Mouse (Mus musculus) forebrain, embryonic 13.5 days (tissue): ENCODE results near the gene Rita1. TPM values are rescaled to one million over a fixed set of nuclear protein-coding genes. Genes with fewer than 3 reads are reported as not detected.

Experiments used
- ATAC-seq: fragments of 200-750 bp; cut with Nextera tagmentation; 2 replicates; pipeline ENCODE4 v1.8.0; 2017
- H3K27ac ChIP-seq: fragments of 300-500 bp; sonication (generic); 2 replicates; pipeline ENCODE4 v1.5.1; 2015; ENCODE audit warnings: inconsistent platforms, mild to moderate bottlenecking, moderate library complexity
- H3K27me3 ChIP-seq: fragments of 300-500 bp; sonication (generic); 2 replicates; pipeline ENCODE4 v1.6.1; 2015; ENCODE audit warnings: mild to moderate bottlenecking, inconsistent platforms
- H3K36me3 ChIP-seq: fragments of 300-500 bp; sonication (generic); 2 replicates; pipeline ENCODE4 v1.6.1; 2015; ENCODE audit warnings: mild to moderate bottlenecking, inconsistent platforms; ENCODE audit not compliant: poor library complexity, severe bottlenecking
- H3K4me1 ChIP-seq: fragments of 300-500 bp; sonication (generic); 2 replicates; pipeline ENCODE4 v1.6.1; 2015; ENCODE audit warnings: inconsistent platforms
- H3K4me2 ChIP-seq: fragments of 300-500 bp; sonication (generic); 2 replicates; pipeline ENCODE4 v1.6.1; 2015; ENCODE audit warnings: inconsistent platforms, mild to moderate bottlenecking, moderate library complexity
- H3K4me3 ChIP-seq: fragments of 300-500 bp; sonication (generic); 2 replicates; pipeline ENCODE4 v1.5.1; 2015; ENCODE audit warnings: mild to moderate bottlenecking, inconsistent platforms
- H3K9ac ChIP-seq: fragments of 300-500 bp; sonication (generic); 2 replicates; pipeline ENCODE4 v1.6.1; 2015; ENCODE audit warnings: mild to moderate bottlenecking, inconsistent platforms
- H3K9me3 ChIP-seq: fragments of 300-500 bp; sonication (generic); replicated peaks from 2 replicates; pipeline ENCODE4 v1.6.1; 2016; ENCODE audit warnings: inconsistent platforms
- WGBS: fragments of 180-500 bp; shearing (Covaris S2); methylation state at CpG from one replicate; pipeline ENCODE4 v1.1.7; 2015; 5-methylcytosine and 5-hydroxymethylcytosine counted together
- polyA plus RNA-seq: library from polyadenylated mRNA; unstranded; fragments of >200 nt; fragmentation: Nextera tagmentation; extraction: Ambion mirVana; gene quantifications from 2 replicates; pipeline ENCODE4 v1.2.1, GENCODE M21; 2015

Rita1 gene
- polyA plus RNA-seq, 1 experiment from 2014 or later: 19.0 TPM

GRCm38 (mm10) chr5:120566681-120567252 lies 45.6 kb downstream of the Rita1 start:
- Histone ChIP-seq H3K4me2 (peak overlapping the region; percentile 38), H3K9ac (peak overlapping the region; percentile 43), H3K27me3 (no peaks in the 10 kb centered on the region), H3K4me3 (no peak overlapping the region), H3K9me3 (no peaks in the 10 kb centered on the region), H3K4me1 (peaks cover 89% of the 10 kb centered on the region), H3K36me3 (no peaks in the 10 kb centered on the region), H3K27ac (peak overlapping the region; percentile 97)
- 34% methylated on average over 9 of the region's 9 CpGs for WGBS
- ATAC-seq: peak; percentile 22

GRCm38 (mm10) chr5:120566101-120566500 lies 46.3 kb downstream of the Rita1 start:
- peaks cover 85% of the 10 kb centered on the region for H3K4me1 ChIP-seq
- H3K27ac ChIP-seq: peak overlapping the region; percentile 97
- 9% methylated on average over 5 of the region's 5 CpGs for WGBS
- peak overlapping the region; percentile 43; the same call in 1 of the 2 replicates for H3K9ac ChIP-seq
- no peaks in the 10 kb centered on the region for H3K36me3 ChIP-seq
- peak; percentile 83 for ATAC-seq
- peak overlapping the region; percentile 38 for H3K4me2 ChIP-seq
- H3K9me3 ChIP-seq: no peaks in the 10 kb centered on the region
- H3K27me3 ChIP-seq: no peaks in the 10 kb centered on the region
- no peak overlapping the region for H3K4me3 ChIP-seq

- Histone ChIP-seq H3K4me3 (no peak overlapping the region), H3K27ac (peak overlapping the region; percentile 97), H3K4me1 (peaks cover 85% of the 10 kb centered on the region), H3K36me3 (no peaks in the 10 kb centered on the region), H3K9ac (peak overlapping the region; percentile 43; the same call in 1 of the 2 replicates), H3K27me3 (no peaks in the 10 kb centered on the region), H3K4me2 (peak overlapping the region; percentile 38), H3K9me3 (no peaks in the 10 kb centered on the region)
- WGBS: 19% methylated on average over 15 of the region's 15 CpGs
- no peak for ATAC-seq
Observed at GRCm38 (mm10) chr5:120565171-120565905, 47.1 kb downstream of the Rita1 start.

GRCm38 (mm10) chr5:120563914-120564311 lies 48.5 kb downstream of the Rita1 start:
- H3K4me2 ChIP-seq: no peak overlapping the region
- no peaks in the 10 kb centered on the region for H3K9me3 ChIP-seq
- H3K4me3 ChIP-seq: no peak overlapping the region
- H3K27me3 ChIP-seq: no peaks in the 10 kb centered on the region
- peak overlapping the region; percentile 54; the same call in 1 of the 2 replicates for H3K27ac ChIP-seq
- H3K4me1 ChIP-seq: peaks cover 78% of the 10 kb centered on the region
- no peaks in the 10 kb centered on the region for H3K36me3 ChIP-seq
- no peak for ATAC-seq
- no peak overlapping the region for H3K9ac ChIP-seq
- WGBS: 53% methylated on average over 4 of the region's 4 CpGs

GRCm38 (mm10) chr5:120562956-120563913 lies 49.2 kb downstream of the Rita1 start:
- H3K9me3 ChIP-seq: no peaks in the 10 kb centered on the region
- no peaks in the 10 kb centered on the region for H3K36me3 ChIP-seq
- H3K27ac ChIP-seq: peak overlapping the region; percentile 54
- no peak for ATAC-seq
- H3K9ac ChIP-seq: peak overlapping the region; percentile 36
- no peaks in the 10 kb centered on the region for H3K27me3 ChIP-seq
- peaks cover 71% of the 10 kb centered on the region for H3K4me1 ChIP-seq
- H3K4me2 ChIP-seq: no peak overlapping the region
- 67% methylated on average over 28 of the region's 28 CpGs for WGBS
- no peak overlapping the region for H3K4me3 ChIP-seq

- H3K9ac ChIP-seq: no peak overlapping the region
- peak overlapping the region; percentile 25 for H3K4me2 ChIP-seq
Observed at GRCm38 (mm10) chr5:120560616-120561311, 51.6 kb downstream of the Rita1 start.

GRCm38 (mm10) chr5:120560129-120560615 lies 52.2 kb downstream of the Rita1 start:
- no peak for ATAC-seq
- Histone ChIP-seq H3K4me1 (peaks cover 40% of the 10 kb centered on the region), H3K4me3 (no peak overlapping the region), H3K27ac (peak overlapping the region; percentile 15; the same call in 1 of the 2 replicates), H3K36me3 (peaks cover 21% of the 10 kb centered on the region), H3K27me3 (no peaks in the 10 kb centered on the region), H3K4me2 (no peak overlapping the region), H3K9ac (no peak overlapping the region), H3K9me3 (no peaks in the 10 kb centered on the region)
- 75% methylated on average over 9 of the region's 9 CpGs for WGBS

More at GRCm38 (mm10) chr5:120560616-120561311, 51.6 kb downstream of the Rita1 start:
- no peaks in the 10 kb centered on the region for H3K27me3 ChIP-seq
- peaks cover 15% of the 10 kb centered on the region for H3K36me3 ChIP-seq
- no peaks in the 10 kb centered on the region for H3K9me3 ChIP-seq
- H3K27ac ChIP-seq: peak overlapping the region; percentile 54
- H3K4me3 ChIP-seq: no peak overlapping the region
- peaks cover 46% of the 10 kb centered on the region for H3K4me1 ChIP-seq
- WGBS: 24% methylated on average over 16 of the region's 16 CpGs
- no peak for ATAC-seq

GRCm38 (mm10) chr5:120558762-120559161 lies 53.6 kb downstream of the Rita1 start:
- Histone ChIP-seq H3K4me2 (no peak overlapping the region), H3K27me3 (no peaks in the 10 kb centered on the region), H3K27ac (no peak overlapping the region), H3K4me1 (peaks cover 27% of the 10 kb centered on the region), H3K4me3 (no peak overlapping the region), H3K36me3 (peaks cover 33% of the 10 kb centered on the region), H3K9ac (no peak overlapping the region), H3K9me3 (no peaks in the 10 kb centered on the region)
- WGBS: 83% methylated on average over 14 of the region's 14 CpGs
- no peak for ATAC-seq

- Histone ChIP-seq H3K36me3 (peaks cover 40% of the 10 kb centered on the region), H3K27ac (no peak overlapping the region), H3K4me2 (no peak overlapping the region), H3K4me3 (no peak overlapping the region), H3K9me3 (no peaks in the 10 kb centered on the region), H3K4me1 (peaks cover 20% of the 10 kb centered on the region), H3K9ac (no peak overlapping the region), H3K27me3 (no peaks in the 10 kb centered on the region)
- 74% methylated on average over 8 of the region's 8 CpGs for WGBS
- no peak for ATAC-seq
Observed at GRCm38 (mm10) chr5:120558041-120558440, 54.3 kb downstream of the Rita1 start.

- Histone ChIP-seq H3K9me3 (no peaks in the 10 kb centered on the region), H3K4me3 (no peak overlapping the region), H3K36me3 (peaks cover 55% of the 10 kb centered on the region), H3K9ac (no peak overlapping the region), H3K27me3 (no peaks in the 10 kb centered on the region), H3K4me2 (no peak overlapping the region), H3K4me1 (peaks cover 11% of the 10 kb centered on the region), H3K27ac (no peak overlapping the region)
- 92% methylated on average over 24 of the region's 24 CpGs for WGBS
- ATAC-seq: no peak
Observed at GRCm38 (mm10) chr5:120555871-120556270, 56.5 kb downstream of the Rita1 start.

- H3K4me1 ChIP-seq: no peaks in the 10 kb centered on the region
- H3K27ac ChIP-seq: no peak overlapping the region
- peaks cover 50% of the 10 kb centered on the region for H3K36me3 ChIP-seq
- WGBS: 94% methylated on average over 5 of the region's 5 CpGs
- H3K9ac ChIP-seq: no peak overlapping the region
- no peak for ATAC-seq
- H3K27me3 ChIP-seq: no peaks in the 10 kb centered on the region
- H3K9me3 ChIP-seq: no peaks in the 10 kb centered on the region
- no peak overlapping the region for H3K4me2 ChIP-seq
- H3K4me3 ChIP-seq: no peak overlapping the region
Observed at GRCm38 (mm10) chr5:120550673-120551072, 61.7 kb downstream of the Rita1 start.
